1 mouse cellular context compared by ENCODE assay signal in the genomic region with DNA sequence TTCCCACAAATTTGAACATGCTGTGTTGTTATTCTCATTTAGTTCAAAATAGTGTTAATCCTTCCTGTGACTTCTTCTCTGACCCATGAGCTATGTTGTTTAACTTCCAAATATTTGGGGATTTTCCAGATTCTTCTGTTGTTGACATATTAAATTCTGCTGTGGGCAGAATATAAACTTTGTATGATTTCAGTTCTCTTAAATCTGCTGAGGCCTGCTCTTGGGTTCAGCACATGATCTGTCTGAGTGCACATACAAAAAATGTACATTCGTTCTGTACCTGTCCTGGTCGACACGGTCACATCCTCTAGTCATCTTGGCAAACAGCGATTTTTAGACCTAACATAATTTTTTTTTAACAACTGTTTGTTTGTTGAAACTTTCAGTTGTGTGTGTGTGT.
TF ChIP-seq lines count a peak whose summit lies in the region.

No protein-coding gene starts in this region.

TF ChIP-seq in CH12.LX, 34 proteins besides CTCF, POLR2A, EP300 and RAD21:
- TF ChIP-seq ZNF384 (IDR thresholded peaks at IDR 0.05; ENCODE audit: low read depth, low read length) (peak; percentile 24; the same call in 1 of the 2 replicates), SIN3A (IDR thresholded peaks at IDR 0.05; ENCODE audit: low read length) (no peak)
